Mouse (Mus musculus): ENCODE measurements at regions not wholly inside any gene's neighbourhood (a gene's known extent, or its start where the extent isn't known, plus 50 kb on each side); places are given as distances from the start of the nearest gene placed in this dataset.
"Not testable (repeated sequence)": the region's sequence is repeated elsewhere in the genome, so short reads cannot be mapped to it uniquely, and the experiment has no call there.

- ATAC-seq (replicated peaks; ENCODE audit: insufficient number of reproducible peaks, low FRiP score, low TSS enrichment, poor library complexity, severe bottlenecking), result no peak
These were observed 329.3 kb upstream of the Cdh4 start for GRCm38 (mm10) chr2:179112951-179113350.

- ATAC-seq (replicated peaks; ENCODE audit: insufficient number of reproducible peaks, low FRiP score, low TSS enrichment, poor library complexity, severe bottlenecking), result no peak
These were observed 314.2 kb upstream of the Cdh4 start for GRCm38 (mm10) chr2:179128018-179128417.

- ATAC-seq (replicated peaks; ENCODE audit: insufficient number of reproducible peaks, low FRiP score, low TSS enrichment, poor library complexity, severe bottlenecking), result no peak
These were observed 313.8 kb upstream of the Cdh4 start for GRCm38 (mm10) chr2:179128432-179128831.

GRCm38 (mm10) chr2:179131004-179131403, 311.2 kb upstream of the Cdh4 start:
- ATAC-seq (replicated peaks; ENCODE audit: insufficient number of reproducible peaks, low FRiP score, low TSS enrichment, poor library complexity, severe bottlenecking), result no peak

GRCm38 (mm10) chr2:179142313-179142712, 299.9 kb upstream of the Cdh4 start:
- ATAC-seq (replicated peaks; ENCODE audit: insufficient number of reproducible peaks, low FRiP score, low TSS enrichment, poor library complexity, severe bottlenecking), result no peak

GRCm38 (mm10) chr2:179145726-179146125, 296.5 kb upstream of the Cdh4 start:
- ATAC-seq (replicated peaks; ENCODE audit: insufficient number of reproducible peaks, low FRiP score, low TSS enrichment, poor library complexity, severe bottlenecking), result no peak

GRCm38 (mm10) chr2:179146274-179146673, 296.0 kb upstream of the Cdh4 start:
- no peak for ATAC-seq (replicated peaks; ENCODE audit: insufficient number of reproducible peaks, low FRiP score, low TSS enrichment, poor library complexity, severe bottlenecking)

GRCm38 (mm10) chr2:179148194-179148593, 294.0 kb upstream of the Cdh4 start:
- no peak for ATAC-seq (replicated peaks; ENCODE audit: insufficient number of reproducible peaks, low FRiP score, low TSS enrichment, poor library complexity, severe bottlenecking)

- no peak for ATAC-seq (replicated peaks; ENCODE audit: insufficient number of reproducible peaks, low FRiP score, low TSS enrichment, poor library complexity, severe bottlenecking)
These were observed 293.6 kb upstream of the Cdh4 start for GRCm38 (mm10) chr2:179148667-179149066.

- ATAC-seq (replicated peaks; ENCODE audit: insufficient number of reproducible peaks, low FRiP score, low TSS enrichment, poor library complexity, severe bottlenecking), result no peak
These were observed 283.4 kb upstream of the Cdh4 start for GRCm38 (mm10) chr2:179158881-179159280.

GRCm38 (mm10) chr2:179163116-179163515, 279.1 kb upstream of the Cdh4 start:
- ATAC-seq (replicated peaks; ENCODE audit: insufficient number of reproducible peaks, low FRiP score, low TSS enrichment, poor library complexity, severe bottlenecking), result no peak

GRCm38 (mm10) chr2:179170157-179170556, 272.1 kb upstream of the Cdh4 start:
- ATAC-seq (replicated peaks; ENCODE audit: insufficient number of reproducible peaks, low FRiP score, low TSS enrichment, poor library complexity, severe bottlenecking), result no peak

- no peak for ATAC-seq (replicated peaks; ENCODE audit: insufficient number of reproducible peaks, low FRiP score, low TSS enrichment, poor library complexity, severe bottlenecking)
These were observed 271.6 kb upstream of the Cdh4 start for GRCm38 (mm10) chr2:179170608-179171007.

- ATAC-seq (replicated peaks; ENCODE audit: insufficient number of reproducible peaks, low FRiP score, low TSS enrichment, poor library complexity, severe bottlenecking), result not testable (repeated sequence)
These were observed 265.2 kb upstream of the Cdh4 start for GRCm38 (mm10) chr2:179176835-179177530.

GRCm38 (mm10) chr2:179181366-179181765, 260.9 kb upstream of the Cdh4 start:
- ATAC-seq (replicated peaks; ENCODE audit: insufficient number of reproducible peaks, low FRiP score, low TSS enrichment, poor library complexity, severe bottlenecking), result no peak

GRCm38 (mm10) chr2:179182123-179182522, 260.1 kb upstream of the Cdh4 start:
- no peak for ATAC-seq (replicated peaks; ENCODE audit: insufficient number of reproducible peaks, low FRiP score, low TSS enrichment, poor library complexity, severe bottlenecking)

GRCm38 (mm10) chr2:179192906-179193496, 249.2 kb upstream of the Cdh4 start:
- ATAC-seq (replicated peaks; ENCODE audit: insufficient number of reproducible peaks, low FRiP score, low TSS enrichment, poor library complexity, severe bottlenecking), result no peak

GRCm38 (mm10) chr2:179193507-179194160, 248.6 kb upstream of the Cdh4 start:
- no peak for ATAC-seq (replicated peaks; ENCODE audit: insufficient number of reproducible peaks, low FRiP score, low TSS enrichment, poor library complexity, severe bottlenecking)

- ATAC-seq (replicated peaks; ENCODE audit: insufficient number of reproducible peaks, low FRiP score, low TSS enrichment, poor library complexity, severe bottlenecking), result no peak
These were observed 244.8 kb upstream of the Cdh4 start for GRCm38 (mm10) chr2:179197471-179197870.

GRCm38 (mm10) chr2:179200495-179200894, 241.7 kb upstream of the Cdh4 start:
- ATAC-seq (replicated peaks; ENCODE audit: insufficient number of reproducible peaks, low FRiP score, low TSS enrichment, poor library complexity, severe bottlenecking), result no peak
